Mouse (Mus musculus): ENCODE results near the gene Bach1.
A peak's percentile ranks its signal among the peaks of the same experiment; 100 is the strongest.

The Bach1 gene

GRCm38 (mm10) chr16:87698692-87699305, at the start of gene Bach1:
Bach1 (plus strand) TSS chr16:87698945.
- DNase-seq: peak; percentile 100

GRCm38 (mm10) chr16:87652344-87652743, 46.4 kb upstream of the Bach1 start:
- no peak for DNase-seq

- DNase-seq: no peak
Measured at GRCm38 (mm10) chr16:87652924-87653323, 45.8 kb upstream of the Bach1 start.

- no peak for DNase-seq
Measured at GRCm38 (mm10) chr16:87654016-87654575, 44.6 kb upstream of the Bach1 start.

DNA sequence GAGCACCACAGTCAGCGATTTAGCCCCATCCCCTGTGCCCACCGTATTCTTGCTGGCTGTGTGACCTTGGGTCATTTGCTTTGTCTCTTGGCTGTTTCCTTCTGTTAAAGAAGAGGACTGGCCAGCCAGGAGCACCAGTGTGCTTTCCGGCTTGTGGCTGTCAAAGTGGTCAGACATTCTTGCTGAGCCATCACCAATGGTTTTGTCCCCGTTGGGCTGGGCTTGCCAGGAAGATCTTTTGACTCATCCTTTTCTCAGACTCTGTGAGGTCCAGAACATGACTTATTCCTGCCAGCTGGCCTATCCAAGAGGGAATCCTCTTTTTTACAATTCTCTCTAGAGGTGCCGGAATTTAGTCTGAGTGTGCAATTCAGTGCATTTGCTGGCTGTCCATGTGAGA, 43.7 kb upstream of the Bach1 start:
- DNase-seq: peak; percentile 20

DNA sequence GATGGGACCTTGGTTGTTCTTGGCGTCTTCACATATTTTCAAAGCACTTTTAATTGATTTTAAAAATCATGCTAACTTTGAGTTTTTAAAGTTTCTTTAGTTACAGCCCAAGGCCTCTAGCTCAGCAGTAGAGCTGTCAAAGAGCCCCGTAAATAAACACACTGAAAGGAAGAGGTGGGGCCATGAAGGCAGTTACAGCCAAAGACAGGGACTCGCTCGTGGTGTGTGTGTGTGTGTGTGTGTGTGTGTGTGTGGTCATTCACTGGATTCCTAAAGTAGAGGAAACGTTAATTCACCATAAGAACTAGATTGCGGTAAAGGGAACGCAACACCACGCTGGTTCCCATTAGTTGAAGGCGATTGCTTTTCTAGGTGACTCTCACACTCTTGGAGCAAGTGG, 43.2 kb upstream of the Bach1 start:
- DNase-seq: no peak

DNA sequence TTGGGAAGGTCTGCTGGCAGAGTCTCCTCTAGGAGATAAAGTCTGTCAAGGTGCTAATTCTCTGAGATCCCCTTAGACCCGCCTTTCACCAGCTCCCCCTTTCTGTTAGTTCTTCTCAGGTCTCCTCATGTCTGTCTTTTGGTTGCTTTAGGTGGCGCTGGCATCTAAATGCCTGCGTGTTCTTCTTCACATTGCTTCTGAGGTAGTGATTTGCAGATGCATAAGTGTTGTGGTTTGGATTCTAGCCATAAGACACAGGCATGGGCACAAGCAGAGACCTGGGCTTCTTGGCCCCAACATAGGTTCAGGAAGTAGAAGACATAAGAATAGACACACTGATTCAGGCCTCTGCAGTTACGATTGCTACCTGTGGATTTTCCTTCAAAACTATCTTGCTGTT, 42.0 kb upstream of the Bach1 start:
- no peak for DNase-seq

DNA sequence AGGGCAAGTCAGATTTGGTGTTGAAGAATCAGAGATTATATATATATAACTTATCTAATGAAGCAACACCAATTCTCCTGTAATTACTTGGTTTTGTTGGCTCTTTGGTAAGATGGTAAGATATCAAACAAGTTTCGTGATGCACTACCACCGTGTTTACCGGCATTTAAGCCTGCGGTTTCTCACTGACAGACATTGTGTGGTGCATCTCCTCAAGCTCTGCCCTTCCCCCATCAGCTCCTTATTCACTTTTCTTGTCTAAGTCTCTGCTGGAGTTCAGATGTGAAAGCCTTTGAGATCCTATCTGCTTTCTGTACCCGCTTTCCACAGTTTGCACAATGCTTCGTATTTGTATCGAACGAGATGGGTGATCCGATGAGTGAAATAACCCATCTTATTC, 41.5 kb upstream of the Bach1 start:
- DNase-seq: no peak

- DNase-seq: no peak
Measured at GRCm38 (mm10) chr16:87661024-87661471, 37.7 kb upstream of the Bach1 start.

DNA sequence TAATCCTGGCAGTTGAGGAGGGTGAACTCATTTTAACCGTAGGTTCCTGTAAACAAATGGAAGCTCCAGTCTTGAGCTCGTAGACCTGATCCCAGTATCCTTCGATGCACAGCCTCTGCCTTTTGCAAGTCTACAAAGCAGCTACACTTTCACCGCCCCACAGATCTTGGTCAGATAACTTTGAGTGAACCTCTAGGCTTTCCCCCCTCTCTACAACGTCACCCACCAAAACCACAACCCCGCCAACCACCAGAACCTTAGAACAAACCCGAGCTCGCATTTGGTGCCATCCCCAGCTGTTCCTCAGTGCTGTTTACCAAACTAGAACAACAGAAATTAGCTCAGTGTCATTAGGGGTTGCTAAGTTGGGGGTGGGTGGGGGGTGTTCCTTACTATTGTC, 37.1 kb upstream of the Bach1 start:
- DNase-seq: no peak

DNA sequence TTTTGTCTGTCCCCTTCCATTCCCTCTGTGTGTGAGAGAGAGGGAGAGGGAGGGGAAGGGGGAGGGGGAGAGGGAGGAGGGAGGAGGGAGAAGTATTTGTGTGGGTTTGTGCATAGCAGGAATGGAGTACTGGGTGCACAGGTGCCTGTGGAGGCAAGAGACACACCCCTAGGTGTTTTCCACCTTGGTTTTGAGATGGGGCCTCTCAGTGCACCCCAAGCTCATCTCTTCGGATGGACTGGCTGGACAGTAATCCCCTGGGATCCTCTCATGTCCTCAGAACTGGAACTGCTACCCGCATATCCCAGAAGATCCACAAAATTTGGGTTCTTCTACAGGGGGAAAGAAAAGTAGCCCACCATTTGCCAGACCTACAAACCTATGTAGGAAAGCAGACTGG, 36.2 kb upstream of the Bach1 start:
- DNase-seq: no peak

GRCm38 (mm10) chr16:87663890-87664289, 34.9 kb upstream of the Bach1 start:
- DNase-seq: no peak

GRCm38 (mm10) chr16:87665246-87665645, 33.5 kb upstream of the Bach1 start:
- DNase-seq: no peak

GRCm38 (mm10) chr16:87665752-87666619, 32.8 kb upstream of the Bach1 start:
- no peak for DNase-seq

DNA sequence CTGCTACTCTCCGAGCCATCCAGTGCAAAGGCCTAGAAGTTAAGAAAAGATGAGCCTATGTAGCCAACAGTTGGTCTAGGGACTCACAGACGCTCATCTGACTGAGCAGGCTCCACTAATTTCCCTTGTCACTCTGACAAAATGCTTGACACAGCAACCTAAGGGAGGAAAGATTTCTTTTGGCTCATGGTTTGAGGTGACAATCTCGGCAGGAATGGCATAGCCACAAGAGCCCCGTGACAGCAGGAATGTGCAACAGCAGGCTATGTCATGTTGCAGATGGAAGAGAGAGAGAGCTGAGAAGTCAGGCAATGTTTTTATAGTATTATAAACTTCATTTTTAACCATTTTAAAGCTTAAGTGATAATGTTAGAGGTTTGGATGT, 32.1 kb upstream of the Bach1 start:
- no peak for DNase-seq

DNA sequence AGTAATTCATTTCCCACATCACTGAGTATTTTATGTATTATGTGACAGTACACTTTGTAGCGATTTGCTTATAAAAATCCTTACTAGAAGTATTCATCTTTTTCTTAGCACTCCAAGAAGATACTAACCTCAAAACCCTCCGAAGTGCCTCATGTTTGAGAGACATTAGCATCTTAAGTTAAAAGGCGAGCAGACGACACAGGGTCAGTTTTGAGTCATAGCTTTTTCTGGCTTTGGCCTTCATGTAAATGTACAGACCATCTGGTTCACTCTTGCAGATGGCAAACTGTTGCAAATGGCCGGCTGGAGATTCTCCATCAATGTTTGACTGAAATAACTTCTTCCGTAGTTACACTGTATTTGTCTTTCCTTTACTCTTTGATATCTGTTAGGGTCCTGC, 30.7 kb upstream of the Bach1 start:
- no peak for DNase-seq

GRCm38 (mm10) chr16:87670091-87670820, 28.5 kb upstream of the Bach1 start:
- no peak for DNase-seq

DNA sequence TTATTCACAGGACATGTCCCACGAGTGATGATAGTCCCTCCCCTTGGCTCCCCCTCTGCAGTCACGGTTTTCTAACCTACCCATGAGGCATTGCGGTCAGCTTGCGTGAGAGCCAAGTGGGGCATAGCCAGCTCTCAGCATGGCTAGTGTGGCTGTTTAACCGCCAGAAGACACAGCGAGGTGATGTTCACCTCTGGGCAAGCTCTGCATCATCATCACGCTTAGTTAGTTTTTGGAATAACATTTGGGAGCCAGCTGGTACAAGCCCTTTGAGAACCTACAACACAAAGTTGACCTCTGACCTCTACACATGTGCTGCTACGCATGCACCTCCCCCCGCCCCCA, 28.0 kb upstream of the Bach1 start:
- no peak for DNase-seq

GRCm38 (mm10) chr16:87671336-87671735, 27.4 kb upstream of the Bach1 start:
- no peak for DNase-seq

GRCm38 (mm10) chr16:87673155-87673554, 25.6 kb upstream of the Bach1 start:
- no peak for DNase-seq

- no peak for DNase-seq
Measured at GRCm38 (mm10) chr16:87676182-87676581, 22.6 kb upstream of the Bach1 start.

GRCm38 (mm10) chr16:87678667-87679066, 20.1 kb upstream of the Bach1 start:
- DNase-seq: no peak

- no peak for DNase-seq
Measured at GRCm38 (mm10) chr16:87680912-87681634, 17.7 kb upstream of the Bach1 start.
